Mouse (Mus musculus): Measurements from ENCODE around the gene Fosb. TPM values are rescaled to one million over a fixed set of nuclear protein-coding genes. Genes with fewer than 3 reads are reported as not detected.

Fosb gene
- polyA plus RNA-seq, 1 experiment from 2014 or later, result 0.15 TPM

Other genes with a start within 250 kb of the Fosb start
- 20.2 and 22.6 TPM in 2 replicates for gene Dmwd, start 233.8 kb downstream of the Fosb start, polyA plus RNA-seq (2014; fragmentation: Nextera tagmentation; extraction: Ambion mirVana)
- gene Dmpk, start 226.2 kb downstream of the Fosb start, polyA plus RNA-seq (2014; fragmentation: Nextera tagmentation; extraction: Ambion mirVana), result 43.3 and 58.2 TPM in 2 replicates
- gene Six5, start 215.5 kb downstream of the Fosb start, polyA plus RNA-seq (2014; fragmentation: Nextera tagmentation; extraction: Ambion mirVana), result 13.4 and 16.3 TPM in 2 replicates
- gene Gm4969, start 191.7 kb downstream of the Fosb start, polyA plus RNA-seq (2014; fragmentation: Nextera tagmentation; extraction: Ambion mirVana), result 1.7 and 2.6 TPM in 2 replicates
- 9.1 and 9.2 TPM in 2 replicates for gene Fbxo46, start 190.2 kb downstream of the Fosb start, polyA plus RNA-seq (2014; fragmentation: Nextera tagmentation; extraction: Ambion mirVana)
- gene Qpctl, start 160.8 kb downstream of the Fosb start, polyA plus RNA-seq (2014; fragmentation: Nextera tagmentation; extraction: Ambion mirVana), result 11.1 and 13.2 TPM in 2 replicates
- 130 and 131 TPM in 2 replicates for gene Snrpd2, start 160.3 kb downstream of the Fosb start, polyA plus RNA-seq (2014; fragmentation: Nextera tagmentation; extraction: Ambion mirVana)
- gene Gipr, start 143.9 kb downstream of the Fosb start, polyA plus RNA-seq (2014; fragmentation: Nextera tagmentation; extraction: Ambion mirVana), result 0.37 and 0.60 TPM in 2 replicates
- gene Eml2, start 133.6 kb downstream of the Fosb start, polyA plus RNA-seq (2014; fragmentation: Nextera tagmentation; extraction: Ambion mirVana), result 3.6 and 4.2 TPM in 2 replicates
- 1.7 and 2.3 TPM in 2 replicates for gene Gpr4, start 97.5 kb downstream of the Fosb start, polyA plus RNA-seq (2014; fragmentation: Nextera tagmentation; extraction: Ambion mirVana)
- 29.7 and 30.2 TPM in 2 replicates for gene Opa3, start 81.7 kb downstream of the Fosb start, polyA plus RNA-seq (2014; fragmentation: Nextera tagmentation; extraction: Ambion mirVana)
- 70.0 and 70.7 TPM in 2 replicates for gene Vasp, start 38.2 kb downstream of the Fosb start, polyA plus RNA-seq (2014; fragmentation: Nextera tagmentation; extraction: Ambion mirVana)
- gene Ppm1n, start 30.0 kb downstream of the Fosb start, polyA plus RNA-seq (2014; fragmentation: Nextera tagmentation; extraction: Ambion mirVana), result 0.49 TPM in 1 of 2 replicates, not detected in the other
- 53.7 and 57.0 TPM in 2 replicates for gene Rtn2, start 27.4 kb downstream of the Fosb start, polyA plus RNA-seq (2014; fragmentation: Nextera tagmentation; extraction: Ambion mirVana)
- 64.0 and 75.1 TPM in 2 replicates for gene Ercc1, start 34.7 kb upstream of the Fosb start, polyA plus RNA-seq (2014; fragmentation: Nextera tagmentation; extraction: Ambion mirVana)
- 18.8 and 21.6 TPM in 2 replicates for gene Cd3eap, start 49.4 kb upstream of the Fosb start, polyA plus RNA-seq (2014; fragmentation: Nextera tagmentation; extraction: Ambion mirVana)
- gene Ppp1r13l, start 49.7 kb upstream of the Fosb start, polyA plus RNA-seq (2014; fragmentation: Nextera tagmentation; extraction: Ambion mirVana), result 11.2 and 11.6 TPM in 2 replicates
- 10.9 and 14.7 TPM in 2 replicates for gene Ercc2, start 72.0 kb upstream of the Fosb start, polyA plus RNA-seq (2014; fragmentation: Nextera tagmentation; extraction: Ambion mirVana)
- gene Klc3, start 94.1 kb upstream of the Fosb start, polyA plus RNA-seq (2014; fragmentation: Nextera tagmentation; extraction: Ambion mirVana), result 10.2 and 15.3 TPM in 2 replicates
- 348 and 732 TPM in 2 replicates for gene Ckm, start 94.7 kb upstream of the Fosb start, polyA plus RNA-seq (2014; fragmentation: Nextera tagmentation; extraction: Ambion mirVana)
- gene Mark4, start 148.8 kb upstream of the Fosb start, polyA plus RNA-seq (2014; fragmentation: Nextera tagmentation; extraction: Ambion mirVana), result 10.5 and 10.9 TPM in 2 replicates
- 1.4 and 1.7 TPM in 2 replicates for gene Exoc3l2, start 153.3 kb upstream of the Fosb start, polyA plus RNA-seq (2014; fragmentation: Nextera tagmentation; extraction: Ambion mirVana)
- 0.74 and 0.93 TPM in 2 replicates for gene Bloc1s3, start 198.3 kb upstream of the Fosb start, polyA plus RNA-seq (2014; fragmentation: Nextera tagmentation; extraction: Ambion mirVana)
- 61.8 and 67.3 TPM in 2 replicates for gene Trappc6a, start 198.3 kb upstream of the Fosb start, polyA plus RNA-seq (2014; fragmentation: Nextera tagmentation; extraction: Ambion mirVana)
- 0.14 and 0.42 TPM in 2 replicates for gene Nkpd1, start 207.8 kb upstream of the Fosb start, polyA plus RNA-seq (2014; fragmentation: Nextera tagmentation; extraction: Ambion mirVana)